Mouse (Mus musculus): ENCODE data around the gene Prpf4b.
A peak's percentile ranks its signal among the peaks of the same experiment; 100 is the strongest.

DNA sequence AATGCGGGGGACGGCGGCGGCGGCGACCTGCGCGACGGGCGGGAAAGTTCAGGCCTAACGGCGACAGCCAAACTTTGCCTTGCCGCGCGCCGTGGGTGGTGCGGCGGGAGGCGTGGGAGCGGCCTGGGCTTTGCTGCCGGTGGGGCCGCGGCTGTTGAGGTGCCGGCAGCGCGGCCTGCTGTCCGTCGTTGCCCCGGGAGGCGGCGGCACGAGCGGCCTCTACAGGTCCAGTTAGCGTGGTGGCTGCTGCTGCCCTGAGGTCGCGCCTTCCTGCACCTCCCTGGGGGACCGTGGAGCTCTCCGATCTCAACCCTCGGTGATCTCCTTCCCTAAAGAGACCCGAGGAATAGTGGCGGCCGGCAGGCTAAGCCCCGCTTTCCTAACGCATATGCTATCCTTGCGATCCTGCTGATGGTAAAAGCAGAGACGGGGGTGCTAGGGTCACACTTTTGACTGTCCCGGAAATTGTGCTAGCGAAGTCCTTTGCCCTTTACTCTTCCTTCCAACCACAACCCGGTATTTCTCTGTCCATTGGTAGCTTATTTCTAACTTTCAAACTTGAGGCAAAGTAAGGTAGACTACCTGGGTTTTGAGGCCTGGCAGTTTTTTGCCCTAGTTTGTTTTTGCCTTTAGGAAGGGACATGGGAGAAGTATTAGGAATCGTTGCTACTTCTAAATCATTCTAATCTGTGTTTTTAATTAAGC is 791 bp downstream of the Prpf4b start:
- 0 out of 2 replicates have a peak, but pooled peaks have one; percentile 30 for TF ChIP-seq CTCF (IDR thresholded peaks at IDR 0.05; ENCODE audit: extremely low read depth, insufficient read length, insufficient replicate concordance, low read depth, low read length)
- TF ChIP-seq POLR2A (IDR thresholded peaks at IDR 0.05; ENCODE audit: low read depth, low read length): no peak
